Mouse (Mus musculus): Measurements from ENCODE around the gene Vps13c.

Gene Vps13c

DNA sequence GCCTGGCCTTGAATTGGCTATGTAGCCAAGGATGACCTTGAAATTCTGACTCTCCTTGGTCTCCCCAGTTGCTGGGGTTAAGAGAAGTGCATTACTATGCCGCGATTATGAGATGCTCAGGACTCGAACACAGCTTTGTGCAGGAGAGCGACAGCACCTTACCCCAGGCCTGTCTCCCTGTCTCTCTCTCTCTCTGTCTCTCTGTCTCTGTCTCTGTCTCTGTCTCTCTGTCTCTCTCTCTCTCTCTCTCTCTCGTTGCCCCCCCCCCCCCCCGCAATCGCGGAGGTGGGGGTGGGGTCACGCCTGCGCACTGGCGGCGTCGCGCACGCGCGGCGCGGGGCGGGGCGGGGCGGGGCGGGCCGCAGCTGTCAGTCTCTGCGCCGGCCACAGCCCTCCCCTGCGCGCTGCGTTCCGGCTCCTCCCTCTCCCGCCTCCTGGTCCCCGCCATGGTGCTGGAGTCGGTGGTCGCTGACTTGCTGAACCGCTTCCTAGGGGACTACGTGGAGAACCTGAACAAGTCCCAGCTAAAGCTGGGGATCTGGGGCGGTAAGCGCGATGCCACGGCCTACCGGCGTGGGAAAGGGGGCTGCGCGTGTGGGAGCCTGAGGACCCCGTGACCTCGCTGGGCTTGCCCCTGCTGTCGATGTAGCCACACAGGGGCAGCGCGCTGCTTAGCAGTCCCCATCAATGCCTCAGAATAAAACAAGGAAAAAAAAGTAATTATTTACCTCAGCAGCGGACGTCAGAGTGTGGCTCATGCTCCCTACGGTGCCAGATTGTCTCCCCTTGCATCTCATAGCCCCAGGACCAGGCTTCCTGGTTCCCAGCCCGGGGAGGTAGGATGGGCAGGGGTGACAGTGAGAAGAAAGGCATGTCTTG, at the start of gene Vps13c:
Vps13c (plus strand) TSS at position 416 of the 879 bp plus-strand sequence.
- peak; percentile 79 to 80 for DNase-seq (ENCODE audit: low spot score in 2 of 2)

DNA sequence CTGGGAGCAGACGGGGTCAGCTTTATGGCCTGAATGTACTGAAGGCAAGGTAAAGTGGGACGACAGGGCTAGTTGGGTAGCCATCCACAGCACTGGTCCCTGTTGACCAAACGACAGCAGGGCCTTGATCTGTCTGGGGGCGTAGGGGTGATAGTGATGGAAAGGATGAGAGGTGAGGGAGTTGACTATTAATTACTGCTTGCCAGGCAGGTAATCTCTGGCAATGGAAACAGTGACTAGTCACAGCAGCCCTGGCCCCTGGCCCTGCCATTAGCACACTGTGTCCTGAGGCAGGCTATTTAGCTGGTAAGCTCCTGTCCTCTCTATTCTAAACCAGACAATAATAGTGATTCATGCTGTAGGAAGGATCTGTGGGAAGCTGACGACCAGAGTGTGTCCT, 47.8 kb upstream of the Vps13c start:
- no peak for DNase-seq (ENCODE audit: low spot score in 2 of 2)

DNA sequence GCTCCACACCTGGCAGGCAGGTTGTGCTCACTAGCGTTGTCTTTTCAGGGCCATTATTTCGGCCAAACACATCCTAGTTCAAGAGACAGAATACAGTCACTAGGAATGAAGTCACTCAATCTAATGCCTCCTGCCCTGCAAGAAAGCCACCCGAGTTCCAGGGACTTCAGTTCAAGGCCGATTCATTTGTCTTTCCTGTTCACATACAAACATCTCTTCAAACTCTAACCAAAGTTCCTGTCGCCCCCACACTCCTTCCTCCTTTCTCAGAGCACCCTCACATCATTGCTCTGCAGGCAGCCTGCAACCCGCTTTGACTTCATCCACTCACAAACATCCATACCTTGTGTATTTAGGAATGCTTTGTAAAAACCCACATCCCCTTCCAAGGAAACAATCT, 46.7 kb upstream of the Vps13c start:
- no peak for DNase-seq (ENCODE audit: low spot score in 2 of 2)

DNA sequence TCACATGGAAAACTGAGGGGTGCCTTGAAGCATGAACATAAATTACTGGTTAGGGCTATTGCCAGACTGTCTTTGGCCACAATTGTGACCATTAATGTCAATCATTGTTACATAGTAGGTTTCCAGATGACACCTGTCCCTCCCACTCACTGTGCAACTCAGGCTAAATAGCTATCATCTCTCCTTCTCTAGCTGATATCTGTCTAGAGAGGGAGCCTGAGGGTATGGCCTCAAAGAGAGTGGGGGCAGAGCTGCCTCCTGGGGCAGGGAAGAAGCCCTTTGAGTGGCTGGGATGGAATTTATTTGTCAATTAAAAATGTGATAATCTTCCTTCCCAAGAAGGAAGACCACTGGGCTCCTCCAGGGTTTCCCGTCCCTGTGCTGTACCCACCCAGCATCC, 46.0 kb upstream of the Vps13c start:
- DNase-seq (ENCODE audit: low spot score in 2 of 2) = no peak

DNA sequence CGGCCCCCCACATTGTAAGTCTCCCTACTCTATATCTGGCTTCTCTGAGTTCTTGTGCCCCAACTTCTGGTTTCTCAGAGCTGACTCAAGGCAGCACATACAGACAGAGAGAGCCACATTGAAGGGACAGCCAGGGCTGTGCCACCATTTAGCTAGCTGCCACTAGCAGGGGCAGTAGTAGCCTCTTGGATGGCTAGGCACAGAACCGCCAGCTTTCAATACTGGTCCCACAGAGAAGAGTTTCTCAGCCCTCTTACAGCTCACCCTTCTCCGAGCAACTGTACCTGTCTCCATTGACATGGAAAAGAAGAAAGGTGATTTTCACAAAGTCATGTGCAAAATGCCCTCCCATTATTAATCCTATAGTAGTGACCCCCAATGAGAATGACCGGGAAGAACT, 45.5 kb upstream of the Vps13c start:
- DNase-seq (ENCODE audit: low spot score in 2 of 2) = no peak

DNA sequence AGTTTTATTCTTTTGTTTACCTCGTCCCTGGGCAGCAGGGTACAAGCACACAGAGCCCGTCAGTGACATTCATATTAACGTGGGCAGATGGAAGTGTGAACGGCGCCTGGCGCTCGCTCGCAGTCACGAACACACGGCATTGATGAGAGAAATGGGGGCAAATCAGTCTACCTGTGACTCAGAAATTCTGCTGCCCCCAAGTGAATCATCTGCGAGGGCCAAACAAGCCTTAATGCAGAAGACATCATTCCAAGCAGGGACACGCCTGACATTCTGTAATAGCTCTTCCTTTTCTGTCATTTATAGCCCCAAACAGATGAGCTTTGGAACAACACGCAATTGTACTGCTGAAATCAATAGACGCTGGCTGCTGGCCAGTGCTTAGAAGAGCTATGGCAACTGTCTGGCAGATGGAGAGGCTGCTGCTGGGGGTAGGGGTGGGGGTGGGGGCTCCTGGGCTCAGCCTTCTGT, 45.0 kb upstream of the Vps13c start:
- DNase-seq (ENCODE audit: low spot score in 2 of 2) = no peak

DNA sequence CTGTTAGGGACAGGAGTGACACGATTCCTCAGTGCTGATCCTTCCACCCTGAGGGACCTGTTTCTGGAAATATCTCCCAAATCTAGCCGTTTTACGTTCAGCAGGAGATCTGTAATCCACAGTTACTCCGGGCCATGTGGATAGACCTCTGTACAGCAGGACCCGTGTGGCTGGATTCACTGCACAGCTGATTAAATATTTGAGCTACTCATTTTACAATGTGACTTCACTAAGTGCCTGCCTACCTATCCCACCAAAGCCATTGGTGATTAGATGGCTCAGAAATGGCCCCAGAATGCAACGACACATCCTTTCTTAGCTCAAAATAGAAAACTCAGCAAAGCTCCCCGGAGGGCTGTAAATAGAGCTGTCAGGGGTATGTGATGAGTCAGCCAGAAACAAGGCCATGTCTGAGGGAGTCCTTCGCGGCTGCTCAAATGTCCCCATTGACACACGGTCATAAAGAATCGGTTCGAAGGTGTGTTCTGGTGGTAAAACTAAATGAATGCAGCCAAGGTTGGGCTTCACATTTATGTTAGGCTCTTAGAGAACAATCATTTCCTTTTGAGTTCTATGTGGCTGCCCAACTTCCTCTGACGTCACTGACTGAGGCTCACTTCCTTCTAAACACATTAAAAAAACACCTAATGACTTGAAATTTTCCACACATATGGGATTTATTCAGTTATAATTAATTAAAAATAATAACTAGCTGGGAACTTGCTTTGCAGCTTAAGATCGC, 40.9 kb upstream of the Vps13c start:
- no peak for DNase-seq (ENCODE audit: low spot score in 2 of 2)

DNA sequence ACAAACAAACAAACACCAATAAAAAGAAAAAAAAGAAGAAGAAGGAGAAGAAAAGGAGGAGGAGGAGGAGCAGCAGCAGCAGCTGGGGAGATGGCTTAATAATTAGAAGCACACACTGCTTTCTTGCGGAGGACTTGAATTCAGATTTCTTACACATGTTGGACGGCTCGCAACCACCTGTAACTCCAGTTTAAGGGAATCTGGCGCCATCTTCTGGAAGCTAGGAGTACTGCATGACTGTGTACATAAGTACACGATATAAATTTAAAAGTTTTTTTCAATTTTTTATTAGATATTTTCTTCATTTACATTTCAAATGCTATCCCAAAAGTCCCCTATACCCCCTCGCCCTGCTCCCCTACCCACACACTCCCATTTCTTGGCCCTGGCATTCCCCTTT, 38.0 kb upstream of the Vps13c start:
- peak in 1 of 2 experiments; percentile 59 for DNase-seq (ENCODE audit: low spot score in 2 of 2)

DNA sequence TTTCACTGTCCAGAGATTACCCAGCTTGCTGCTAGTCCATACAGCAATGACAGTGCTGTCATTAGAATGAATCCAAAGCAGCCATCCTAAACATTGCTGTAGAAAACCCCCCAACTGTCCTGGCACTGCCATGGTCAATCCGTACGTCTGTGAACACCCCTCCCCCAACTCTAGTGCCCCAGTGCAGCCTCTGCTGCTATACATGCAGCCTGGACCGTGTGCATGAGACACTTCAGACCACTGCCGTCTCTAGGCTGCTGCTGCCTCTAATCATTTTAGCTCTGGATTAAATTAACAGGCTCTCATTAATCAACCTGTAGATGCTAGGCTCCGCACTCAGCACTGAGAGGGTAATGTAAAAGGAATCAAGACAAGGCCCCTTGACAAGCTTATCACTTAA, 33.2 kb upstream of the Vps13c start:
- DNase-seq (ENCODE audit: low spot score in 2 of 2) = no peak

DNA sequence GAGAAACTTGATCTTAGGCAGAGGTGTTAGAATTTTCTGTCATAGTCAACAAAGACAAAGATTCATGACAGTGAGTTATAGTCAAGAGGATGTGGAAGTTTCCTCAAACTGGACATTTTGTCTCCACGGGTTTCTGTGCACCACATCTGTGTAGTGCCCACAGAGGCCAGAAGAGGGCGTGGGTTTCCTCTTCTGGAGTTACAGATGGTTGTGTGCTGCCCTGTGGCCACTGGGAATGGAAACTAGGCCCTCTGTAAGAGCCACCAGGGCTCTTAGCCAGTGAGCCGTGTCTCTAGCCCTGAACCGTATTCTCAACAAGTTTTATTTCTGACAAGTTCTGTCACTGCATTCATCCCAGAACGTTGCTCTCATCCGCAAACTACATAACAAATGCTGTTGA, 29.7 kb upstream of the Vps13c start:
- no peak for DNase-seq (ENCODE audit: low spot score in 2 of 2)

DNA sequence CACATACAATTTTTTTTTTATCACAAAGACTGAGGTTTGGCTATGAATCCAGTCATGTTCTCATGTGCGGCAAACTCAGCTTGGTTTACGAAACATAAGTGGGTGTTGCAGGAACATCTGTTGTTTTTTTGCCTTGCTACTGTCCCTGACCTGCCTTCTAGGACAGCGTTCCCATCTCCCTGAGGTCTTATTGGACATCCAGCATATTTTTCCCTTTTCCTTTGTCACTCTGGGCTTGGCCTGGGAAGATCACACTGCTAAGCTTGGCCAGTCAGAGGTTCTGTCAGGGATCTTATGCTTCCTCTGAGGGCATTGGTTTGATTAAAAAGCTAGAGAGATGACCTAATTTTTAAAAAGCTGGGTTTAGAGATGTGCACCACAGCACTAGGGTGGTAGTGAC, 29.1 kb upstream of the Vps13c start:
- DNase-seq (ENCODE audit: low spot score in 2 of 2) = no peak

DNA sequence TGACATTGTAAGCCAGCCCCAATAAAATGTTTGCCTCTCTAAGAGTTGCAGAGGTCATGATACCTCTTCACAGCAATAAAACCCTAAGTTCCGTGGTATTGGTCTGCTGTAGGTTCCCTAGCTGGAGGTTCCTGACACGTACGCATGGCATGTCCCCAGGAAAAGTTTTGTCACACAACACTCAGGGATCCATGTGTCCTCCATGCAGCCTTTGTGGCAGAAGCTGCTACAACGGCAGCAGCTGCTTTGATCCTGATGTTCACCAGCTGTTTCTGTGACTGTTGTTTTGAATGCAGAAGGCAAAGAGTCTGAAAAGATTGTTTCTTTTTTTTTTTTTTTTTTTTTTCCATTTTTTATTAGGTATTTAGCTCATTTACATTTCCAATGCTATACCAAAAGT, 27.0 kb upstream of the Vps13c start:
- no peak for DNase-seq (ENCODE audit: low spot score in 2 of 2)

DNA sequence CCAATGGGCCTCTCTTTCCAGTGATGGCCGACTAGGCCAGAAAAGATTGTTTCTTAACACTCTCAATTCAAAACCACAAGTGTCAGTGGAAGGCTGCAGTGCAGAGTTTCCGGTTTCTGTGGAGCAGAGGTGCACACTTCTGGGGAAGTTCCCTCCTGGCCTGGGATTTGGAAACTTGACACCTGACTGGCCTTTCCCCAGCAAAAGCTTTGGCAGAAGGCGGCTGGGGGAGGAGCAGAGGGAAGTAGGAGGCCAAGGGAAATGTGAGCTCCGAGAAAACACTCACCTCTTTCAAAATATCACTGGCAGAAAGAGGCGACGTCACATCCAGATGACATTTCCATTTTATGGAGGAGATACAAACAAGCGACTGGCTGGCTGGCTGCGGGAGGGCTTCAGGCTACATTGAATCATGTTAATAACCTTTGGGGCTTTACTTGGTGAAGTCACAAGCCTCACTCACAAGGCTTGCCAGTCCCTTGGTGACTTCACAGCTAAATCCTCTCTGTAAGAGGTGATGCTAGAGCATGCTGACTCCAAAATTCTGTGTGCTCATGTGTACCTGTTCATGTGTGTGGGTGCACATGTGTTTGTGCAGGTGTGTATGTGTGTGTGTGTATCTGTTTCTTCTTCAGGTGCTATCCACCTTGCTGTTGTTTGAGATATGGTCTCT, 26.4 kb upstream of the Vps13c start:
- DNase-seq (ENCODE audit: low spot score in 2 of 2) = no peak

DNA sequence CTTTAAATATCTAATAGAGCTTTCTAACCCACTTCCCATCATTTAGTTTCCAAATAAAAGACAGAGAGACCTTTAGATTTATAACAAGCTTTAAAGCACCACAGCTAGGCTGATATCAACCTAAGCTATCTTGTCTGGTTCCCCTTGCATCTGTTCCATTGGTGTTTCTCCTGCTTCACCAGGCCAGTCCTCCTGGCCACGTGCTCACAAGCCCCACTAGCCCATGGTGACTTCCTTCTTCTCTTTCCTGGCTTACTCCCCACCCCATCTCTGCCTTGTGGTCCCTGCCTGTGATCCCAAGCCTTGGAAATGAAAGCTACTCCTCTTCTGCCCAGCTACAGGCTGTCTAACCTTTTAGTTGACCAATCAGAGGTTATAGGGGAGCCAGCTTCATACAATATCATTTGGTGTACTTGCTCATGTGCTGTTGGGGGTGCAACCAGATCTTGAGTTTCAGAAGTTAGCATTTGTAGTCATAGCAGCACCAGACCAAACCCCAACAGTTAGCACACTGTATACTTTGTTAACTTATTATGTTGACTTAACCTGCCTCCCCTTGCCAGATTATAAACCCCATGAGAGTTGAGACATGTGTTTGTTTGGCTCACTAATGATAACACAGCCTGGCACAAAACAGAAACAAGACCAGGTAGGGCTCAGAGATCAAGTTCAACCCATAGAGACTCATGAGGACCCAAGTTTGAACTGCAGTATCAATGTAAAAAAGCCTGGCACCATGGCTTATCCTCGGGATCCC, 23.8 kb upstream of the Vps13c start:
- DNase-seq (ENCODE audit: low spot score in 2 of 2) = no peak

DNA sequence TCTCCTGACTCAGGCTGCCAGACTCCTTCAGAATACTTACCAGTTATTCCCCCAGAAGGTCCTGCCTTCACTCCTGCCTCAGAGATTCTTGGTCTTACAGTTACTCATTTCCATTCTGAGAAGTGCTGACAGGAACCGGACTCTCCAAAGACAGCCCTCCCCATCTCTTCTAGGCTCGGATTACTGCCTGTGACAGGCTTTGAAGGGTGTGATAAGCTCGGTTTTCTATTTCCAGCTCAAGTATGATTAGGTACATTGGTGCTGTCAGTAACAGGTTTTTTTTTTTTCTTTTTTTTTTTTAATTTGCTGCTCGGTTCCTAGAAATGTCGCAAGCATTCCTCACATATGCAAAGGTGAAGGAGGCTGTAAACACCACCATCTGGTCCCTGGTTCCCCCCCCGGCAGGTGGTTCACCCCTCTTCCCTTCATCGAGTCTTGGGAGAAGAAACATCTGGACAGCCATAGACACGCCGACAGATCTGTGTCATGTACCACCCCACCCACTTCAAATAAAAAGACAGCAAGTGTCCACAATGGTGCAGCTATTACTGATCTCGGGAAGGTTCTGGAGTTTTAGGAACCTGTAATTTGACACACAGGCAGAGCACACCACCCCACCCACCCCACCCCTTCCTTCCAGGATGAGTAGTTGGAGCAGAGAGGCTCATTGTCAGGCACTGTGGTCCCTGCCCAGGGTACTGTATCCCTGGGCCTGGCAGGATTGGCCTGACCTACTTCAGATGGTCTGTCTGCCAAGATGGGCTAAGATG, 22.1 kb upstream of the Vps13c start:
- DNase-seq (ENCODE audit: low spot score in 2 of 2) = no peak

DNA sequence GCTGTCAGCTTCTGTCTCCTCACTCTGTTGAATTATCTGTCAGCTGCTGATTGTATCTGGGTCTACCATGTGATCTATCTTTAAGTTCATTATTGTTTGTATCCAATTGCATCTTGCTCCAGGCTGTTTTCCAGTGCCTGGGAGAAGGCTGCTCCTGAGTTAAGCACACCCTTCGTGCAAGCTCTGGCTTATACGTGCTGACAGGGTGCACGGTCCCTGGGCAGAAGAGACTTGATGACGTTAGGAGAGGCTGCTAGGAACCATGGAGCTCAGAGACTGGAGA, 21.6 kb upstream of the Vps13c start:
- DNase-seq (ENCODE audit: low spot score in 2 of 2) = no peak

DNA sequence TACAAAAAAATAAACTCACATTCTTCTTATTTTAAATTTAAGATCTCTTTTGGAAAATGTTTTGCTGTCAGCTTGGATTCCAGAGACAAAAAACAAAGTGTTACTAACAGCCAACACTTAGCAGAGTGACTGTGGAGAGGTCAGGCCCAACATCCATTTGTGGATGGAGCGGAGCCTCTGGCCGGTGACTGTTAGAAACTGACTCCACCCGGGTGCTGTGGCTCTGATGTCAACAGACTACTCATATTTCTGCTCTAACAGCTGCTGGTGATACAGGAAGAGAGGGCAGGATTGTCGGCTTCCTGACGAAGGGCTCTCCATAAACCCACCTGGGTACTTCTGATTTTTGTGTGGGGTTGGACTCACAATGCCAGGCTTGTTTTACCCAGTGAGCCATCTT, 17.1 kb upstream of the Vps13c start:
- DNase-seq (ENCODE audit: low spot score in 2 of 2) = no peak

DNA sequence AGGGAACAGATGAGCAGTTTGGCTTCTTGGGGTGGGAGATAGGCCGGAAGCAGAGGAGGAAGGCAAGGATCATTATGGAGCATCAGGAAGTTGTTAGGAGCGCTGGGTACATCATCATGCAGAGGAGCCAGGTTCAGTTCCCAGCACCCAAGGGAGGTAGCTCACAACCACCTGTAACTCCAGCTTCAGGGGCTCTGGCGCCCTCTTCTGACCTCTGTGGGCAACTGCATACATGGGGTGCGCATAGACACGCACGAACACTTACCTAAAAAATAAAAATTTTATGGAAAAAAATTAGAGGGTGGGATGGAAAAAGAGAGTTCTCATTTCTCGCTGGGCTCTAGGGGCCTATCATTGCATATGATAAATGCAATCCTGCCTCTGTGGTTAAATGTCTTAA, 14.7 kb upstream of the Vps13c start:
- no peak for DNase-seq (ENCODE audit: low spot score in 2 of 2)

DNA sequence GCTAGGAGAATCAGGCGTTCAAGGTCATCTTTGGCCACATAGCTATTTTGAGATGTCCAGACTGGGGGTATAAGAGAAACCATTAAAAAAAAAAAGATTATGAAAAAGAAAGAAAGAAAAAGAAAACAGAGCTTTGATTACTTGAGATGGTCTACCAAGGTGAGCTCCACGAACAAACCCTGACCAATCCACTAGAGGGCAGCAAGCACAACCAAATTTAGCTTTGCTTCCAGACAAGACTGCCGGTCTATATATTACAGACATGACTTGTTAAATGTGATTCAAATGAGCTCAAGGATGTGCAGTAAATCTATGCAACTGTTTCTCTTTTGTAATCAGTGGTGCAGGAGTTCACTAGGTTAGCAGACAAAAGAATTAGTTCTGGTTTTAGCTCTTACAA, 12.0 kb upstream of the Vps13c start:
- DNase-seq (ENCODE audit: low spot score in 2 of 2) = peak; percentile 35 to 71

DNA sequence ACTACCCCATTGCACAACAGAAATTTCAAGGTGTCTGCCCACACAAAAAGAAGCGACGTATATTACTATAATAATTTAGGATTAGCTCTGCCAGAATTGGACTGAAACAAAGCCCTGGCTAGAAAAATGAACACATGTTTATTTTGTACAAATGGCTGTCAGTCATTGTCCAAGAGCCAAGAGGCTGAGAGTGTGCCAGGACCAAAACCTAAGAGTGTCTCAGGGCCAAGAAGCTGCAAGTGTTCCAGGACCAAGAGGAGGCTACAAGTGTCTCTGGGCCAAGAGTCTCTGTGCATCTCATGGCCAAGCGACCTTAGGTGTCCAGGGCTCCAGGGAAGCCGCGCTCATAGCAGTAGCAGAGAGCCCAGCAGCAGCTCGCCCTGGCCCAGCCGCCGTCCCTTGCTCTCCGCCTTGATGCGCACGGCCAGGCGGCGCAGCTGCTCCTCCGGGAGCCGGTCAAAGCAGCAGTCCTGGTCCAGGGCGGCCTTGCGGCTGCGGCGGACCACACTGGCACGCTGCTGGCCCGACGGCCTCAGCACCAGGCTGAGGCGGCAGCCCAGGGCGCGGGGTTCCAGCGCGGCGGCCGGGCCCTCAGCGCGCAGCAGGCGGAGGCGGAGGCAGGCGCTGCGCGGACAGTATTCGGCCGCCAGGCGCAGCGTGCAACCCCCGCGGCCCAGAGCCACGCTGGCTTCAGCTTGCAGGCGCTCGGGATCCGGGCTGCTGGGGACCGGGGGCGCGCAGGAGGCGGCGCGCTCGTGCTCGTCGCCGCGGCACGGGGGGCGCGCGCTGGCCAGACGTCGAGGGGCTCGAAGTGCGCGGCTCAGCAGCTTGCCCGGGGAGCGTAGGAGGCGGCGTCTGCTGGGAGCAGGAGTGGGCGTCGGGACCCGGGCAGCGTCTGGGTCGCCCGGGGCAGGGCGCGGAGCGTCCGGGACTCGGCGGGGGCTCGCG, 9.5 kb upstream of the Vps13c start:
- peak in 1 of 2 experiments; percentile 17 for DNase-seq (ENCODE audit: low spot score in 2 of 2)
